Mouse (Mus musculus): ENCODE results near the gene Zdhhc23. TPM values are rescaled to one million over a fixed set of nuclear protein-coding genes. Genes with fewer than 3 reads are reported as not detected.
A peak's percentile ranks its signal among the peaks of the same experiment; 100 is the strongest.

The Zdhhc23 gene
- polyA plus RNA-seq, 1 experiment = 3.6 TPM

- no peak for DNase-seq (ENCODE audit: low read depth)
- TF ChIP-seq POLR2A (IDR thresholded peaks at IDR 0.05; ENCODE audit: borderline replicate concordance, extremely low read depth, insufficient read depth, insufficient read length, poor library complexity, severe bottlenecking) (no peak), CTCF (IDR thresholded peaks at IDR 0.05; ENCODE audit: borderline replicate concordance, extremely low read depth, insufficient read depth, insufficient read length) (no peak)
Observed at GRCm38 (mm10) chr16:43933041-43933440, 46.5 kb downstream of the Zdhhc23 start.

- DNase-seq (ENCODE audit: low read depth) = no peak
- TF ChIP-seq POLR2A (IDR thresholded peaks at IDR 0.05; ENCODE audit: borderline replicate concordance, extremely low read depth, insufficient read depth, insufficient read length, poor library complexity, severe bottlenecking) (no peak), CTCF (IDR thresholded peaks at IDR 0.05; ENCODE audit: borderline replicate concordance, extremely low read depth, insufficient read depth, insufficient read length) (no peak)
Observed at GRCm38 (mm10) chr16:43932319-43932718, 47.3 kb downstream of the Zdhhc23 start.

- DNase-seq (ENCODE audit: low read depth) = peak; percentile 33
- TF ChIP-seq POLR2A (IDR thresholded peaks at IDR 0.05; ENCODE audit: borderline replicate concordance, extremely low read depth, insufficient read depth, insufficient read length, poor library complexity, severe bottlenecking) = no peak
Observed at GRCm38 (mm10) chr16:43931502-43931901, 48.1 kb downstream of the Zdhhc23 start.

GRCm38 (mm10) chr16:43930577-43930976, 49.0 kb downstream of the Zdhhc23 start:
- DNase-seq (ENCODE audit: low read depth) = no peak
- TF ChIP-seq CTCF (IDR thresholded peaks at IDR 0.05; ENCODE audit: borderline replicate concordance, extremely low read depth, insufficient read depth, insufficient read length) (no peak), POLR2A (IDR thresholded peaks at IDR 0.05; ENCODE audit: borderline replicate concordance, extremely low read depth, insufficient read depth, insufficient read length, poor library complexity, severe bottlenecking) (no peak)

GRCm38 (mm10) chr16:43926341-43926859, 53.2 kb downstream of the Zdhhc23 start, which contains the start of gene Qtrt2:
Gene Qtrt2, minus strand, starts transcription at chr16:43926809.
- no peak for TF ChIP-seq POLR2A (IDR thresholded peaks at IDR 0.05; ENCODE audit: borderline replicate concordance, extremely low read depth, insufficient read depth, insufficient read length, poor library complexity, severe bottlenecking)
- TF ChIP-seq CTCF (IDR thresholded peaks at IDR 0.05; ENCODE audit: borderline replicate concordance, extremely low read depth, insufficient read depth, insufficient read length) = no peak
- no peak for DNase-seq (ENCODE audit: low read depth)

GRCm38 (mm10) chr16:43925846-43926245, 53.7 kb downstream of the Zdhhc23 start:
- TF ChIP-seq CTCF (IDR thresholded peaks at IDR 0.05; ENCODE audit: borderline replicate concordance, extremely low read depth, insufficient read depth, insufficient read length) = no peak
- no peak for TF ChIP-seq POLR2A (IDR thresholded peaks at IDR 0.05; ENCODE audit: borderline replicate concordance, extremely low read depth, insufficient read depth, insufficient read length, poor library complexity, severe bottlenecking)

GRCm38 (mm10) chr16:43925001-43925558, 54.5 kb downstream of the Zdhhc23 start:
- TF ChIP-seq CTCF (IDR thresholded peaks at IDR 0.05; ENCODE audit: borderline replicate concordance, extremely low read depth, insufficient read depth, insufficient read length) (no peak), POLR2A (IDR thresholded peaks at IDR 0.05; ENCODE audit: borderline replicate concordance, extremely low read depth, insufficient read depth, insufficient read length, poor library complexity, severe bottlenecking) (no peak)
- DNase-seq (ENCODE audit: low read depth) = peak; percentile 70

More at GRCm38 (mm10) chr16:43925846-43926245, 53.7 kb downstream of the Zdhhc23 start:
- DNase-seq (ENCODE audit: low read depth) = no peak

GRCm38 (mm10) chr16:43922630-43923029, 57.0 kb downstream of the Zdhhc23 start:
- TF ChIP-seq CTCF (IDR thresholded peaks at IDR 0.05; ENCODE audit: borderline replicate concordance, extremely low read depth, insufficient read depth, insufficient read length) (no peak), POLR2A (IDR thresholded peaks at IDR 0.05; ENCODE audit: borderline replicate concordance, extremely low read depth, insufficient read depth, insufficient read length, poor library complexity, severe bottlenecking) (no peak)

GRCm38 (mm10) chr16:43922024-43922423, 57.6 kb downstream of the Zdhhc23 start:
- TF ChIP-seq POLR2A (IDR thresholded peaks at IDR 0.05; ENCODE audit: borderline replicate concordance, extremely low read depth, insufficient read depth, insufficient read length, poor library complexity, severe bottlenecking) (no peak), CTCF (IDR thresholded peaks at IDR 0.05; ENCODE audit: borderline replicate concordance, extremely low read depth, insufficient read depth, insufficient read length) (no peak)
- peak; percentile 27 for DNase-seq (ENCODE audit: low read depth)

More at GRCm38 (mm10) chr16:43922630-43923029, 57.0 kb downstream of the Zdhhc23 start:
- no peak for DNase-seq (ENCODE audit: low read depth)

GRCm38 (mm10) chr16:43918867-43919266, 60.7 kb downstream of the Zdhhc23 start:
- DNase-seq (ENCODE audit: low read depth) = no peak
- TF ChIP-seq POLR2A (IDR thresholded peaks at IDR 0.05; ENCODE audit: borderline replicate concordance, extremely low read depth, insufficient read depth, insufficient read length, poor library complexity, severe bottlenecking) (no peak), CTCF (IDR thresholded peaks at IDR 0.05; ENCODE audit: borderline replicate concordance, extremely low read depth, insufficient read depth, insufficient read length) (no peak)

Other genes starting within 250 kb of the Zdhhc23 start
- 0.14 and 0.32 TPM in 2 replicates for gene Drd3, start 225.8 kb downstream of the Zdhhc23 start, polyA plus RNA-seq (2012; rRNA removed)
- 2.1 and 3.5 TPM in 2 replicates for gene Ccdc191, start 90.0 kb downstream of the Zdhhc23 start, polyA plus RNA-seq (2012; rRNA removed)
- 39.0 and 51.1 TPM in 2 replicates for gene Qtrt2, start 53.0 kb downstream of the Zdhhc23 start, polyA plus RNA-seq (2012; rRNA removed)
- 1.7 and 1.9 TPM in 2 replicates for gene Gramd1c, start 83.6 kb upstream of the Zdhhc23 start, polyA plus RNA-seq (2012; rRNA removed)
- gene Atp6v1a, start 159.9 kb upstream of the Zdhhc23 start, polyA plus RNA-seq (2012; rRNA removed) = 75.6 and 84.2 TPM in 2 replicates
- 19.0 and 25.1 TPM in 2 replicates for gene Naa50, start 160.0 kb upstream of the Zdhhc23 start, polyA plus RNA-seq (2012; rRNA removed)
- 8.7 and 11.6 TPM in 2 replicates for gene Usf3, start 193.5 kb upstream of the Zdhhc23 start, polyA plus RNA-seq (2012; rRNA removed)

Measured in brain, embryonic 14.5 days (tissue).